Mouse (Mus musculus): ENCODE results near the gene Pdlim5. TPM values are rescaled to one million over a fixed set of nuclear protein-coding genes. Genes with fewer than 3 reads are reported as not detected.

Gene Pdlim5
- polyA plus RNA-seq, 1 experiment = 10.6 TPM

DNA sequence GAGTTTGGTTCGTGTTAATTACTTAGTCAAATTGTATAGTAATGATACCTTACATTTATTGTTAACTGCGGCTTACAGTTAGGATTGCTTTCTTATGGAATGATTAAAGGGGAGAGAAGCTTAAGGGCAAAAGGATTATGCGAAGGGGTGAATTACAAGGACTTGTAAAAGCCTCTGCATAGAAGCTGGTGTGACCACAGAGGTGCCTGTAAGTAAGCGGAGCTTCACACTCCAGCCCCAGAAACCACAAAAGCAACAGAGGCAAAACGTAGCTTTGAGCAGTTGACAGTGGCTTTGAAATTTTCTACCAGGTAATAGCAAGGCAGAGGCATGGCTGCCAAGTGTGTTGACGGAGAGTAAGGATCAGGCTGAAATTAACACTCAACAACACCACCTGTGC lies 41.3 kb upstream of the Pdlim5 start:
- Histone ChIP-seq H3K27ac (ENCODE audit: control insufficient read depth, insufficient read depth, low read depth, low read length) (no peak overlapping the region), H3K4me1 (ENCODE audit: control insufficient read depth, insufficient read depth, low read length) (no peaks in the 10 kb centered on the region), H3K4me3 (ENCODE audit: control insufficient read depth, low read depth, low read length) (no peak overlapping the region), H3K36me3 (ENCODE audit: control insufficient read depth, insufficient read depth, low read length) (no peaks in the 10 kb centered on the region), H3K27me3 (ENCODE audit: control insufficient read depth, insufficient read depth, low read length) (no peaks in the 10 kb centered on the region)
- TF ChIP-seq POLR2A (IDR thresholded peaks at IDR 0.05; ENCODE audit: control insufficient read depth, low read depth, low read length) = no peak
- TF ChIP-seq CTCF (IDR thresholded peaks at IDR 0.05; ENCODE audit: control insufficient read depth, insufficient read depth, insufficient replicate concordance, low read depth, low read length) = no peak

DNA sequence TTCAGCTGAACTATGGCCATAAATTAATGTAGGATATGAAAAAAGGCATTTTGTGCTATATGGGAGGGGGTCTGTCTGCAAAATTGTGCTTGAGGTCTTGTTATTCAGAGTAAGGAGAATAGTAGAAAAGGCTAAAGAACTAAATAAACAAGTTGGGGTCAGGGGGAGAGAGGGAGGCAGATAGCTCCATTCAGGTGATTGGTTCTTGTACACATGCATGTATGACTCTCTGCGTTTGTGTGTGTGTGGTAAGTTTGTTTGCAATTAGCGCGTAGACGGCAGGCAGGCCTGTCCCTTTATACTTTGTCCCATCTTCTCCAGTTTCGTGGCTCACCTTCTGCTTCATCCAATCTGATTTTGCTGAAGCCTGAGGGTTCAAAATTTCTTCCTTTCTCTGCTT lies 40.7 kb upstream of the Pdlim5 start:
- Histone ChIP-seq H3K4me3 (ENCODE audit: control insufficient read depth, low read depth, low read length) (no peak overlapping the region), H3K27me3 (ENCODE audit: control insufficient read depth, insufficient read depth, low read length) (no peaks in the 10 kb centered on the region), H3K27ac (ENCODE audit: control insufficient read depth, insufficient read depth, low read depth, low read length) (no peak overlapping the region), H3K36me3 (ENCODE audit: control insufficient read depth, insufficient read depth, low read length) (no peaks in the 10 kb centered on the region), H3K4me1 (ENCODE audit: control insufficient read depth, insufficient read depth, low read length) (no peaks in the 10 kb centered on the region)
- TF ChIP-seq POLR2A (IDR thresholded peaks at IDR 0.05; ENCODE audit: control insufficient read depth, low read depth, low read length) = no peak
- no peak for TF ChIP-seq CTCF (IDR thresholded peaks at IDR 0.05; ENCODE audit: control insufficient read depth, insufficient read depth, insufficient replicate concordance, low read depth, low read length)

DNA sequence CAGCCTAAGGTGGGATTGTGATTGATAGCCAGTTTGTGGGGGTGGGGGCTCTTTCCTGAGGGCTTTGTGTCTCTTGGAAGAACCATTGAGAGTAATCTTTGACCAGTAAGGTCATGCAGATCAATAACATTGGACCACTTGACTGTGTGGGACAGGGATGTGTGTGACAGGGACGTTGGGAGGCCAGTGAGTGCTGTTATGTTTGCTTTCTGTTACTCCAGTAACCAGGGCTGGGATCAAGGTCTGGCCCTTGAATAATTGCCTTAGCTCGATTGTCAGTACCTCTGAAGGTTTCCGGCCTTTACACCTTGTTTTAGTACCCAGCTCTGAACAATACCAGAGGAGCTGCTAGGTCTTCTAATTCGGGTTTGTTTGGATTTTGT lies 39.3 kb upstream of the Pdlim5 start:
- no peak overlapping the region for H3K4me3 ChIP-seq (ENCODE audit: control insufficient read depth, low read depth, low read length)
- H3K27me3 ChIP-seq (ENCODE audit: control insufficient read depth, insufficient read depth, low read length) = no peaks in the 10 kb centered on the region
- H3K36me3 ChIP-seq (ENCODE audit: control insufficient read depth, insufficient read depth, low read length) = no peaks in the 10 kb centered on the region
- no peaks in the 10 kb centered on the region for H3K4me1 ChIP-seq (ENCODE audit: control insufficient read depth, insufficient read depth, low read length)
- no peak overlapping the region for H3K27ac ChIP-seq (ENCODE audit: control insufficient read depth, insufficient read depth, low read depth, low read length)
- TF ChIP-seq CTCF (IDR thresholded peaks at IDR 0.05; ENCODE audit: control insufficient read depth, insufficient read depth, insufficient replicate concordance, low read depth, low read length) (no peak), POLR2A (IDR thresholded peaks at IDR 0.05; ENCODE audit: control insufficient read depth, low read depth, low read length) (no peak)

DNA sequence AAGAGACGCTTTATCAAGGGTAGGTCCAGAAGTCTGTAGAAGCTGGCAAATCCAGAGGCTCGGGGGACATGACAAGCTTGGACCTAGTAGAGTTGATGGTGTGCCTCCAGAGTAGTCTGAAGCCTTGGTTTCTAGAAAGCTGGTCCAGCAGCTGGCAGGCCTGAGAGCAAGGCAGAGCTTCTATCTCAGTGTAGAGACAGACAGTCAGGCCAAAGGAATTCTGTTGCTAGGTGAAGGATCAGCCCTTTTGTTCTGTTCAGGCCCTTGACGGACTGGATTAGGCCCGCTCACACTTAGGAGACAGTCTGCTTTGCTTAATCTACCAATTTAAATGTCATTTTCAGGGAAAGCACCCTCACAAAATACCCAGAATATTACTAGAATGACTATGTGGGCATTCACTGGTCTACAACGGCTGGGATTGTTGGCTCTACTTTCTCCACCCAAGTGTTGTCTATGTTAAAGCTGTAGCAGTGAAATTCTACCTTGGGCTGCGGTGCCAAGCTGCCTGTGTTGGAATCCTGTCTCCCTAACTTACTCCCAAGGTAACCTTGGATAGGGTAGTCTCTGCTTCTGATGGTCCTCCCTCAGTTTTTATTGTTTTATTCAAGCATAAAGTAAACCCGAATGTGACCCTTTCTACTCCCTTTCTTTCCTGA lies 38.8 kb upstream of the Pdlim5 start:
- Histone ChIP-seq H3K27me3 (ENCODE audit: control insufficient read depth, insufficient read depth, low read length) (no peaks in the 10 kb centered on the region), H3K4me1 (ENCODE audit: control insufficient read depth, insufficient read depth, low read length) (no peaks in the 10 kb centered on the region), H3K36me3 (ENCODE audit: control insufficient read depth, insufficient read depth, low read length) (no peaks in the 10 kb centered on the region), H3K4me3 (ENCODE audit: control insufficient read depth, low read depth, low read length) (no peak overlapping the region), H3K27ac (ENCODE audit: control insufficient read depth, insufficient read depth, low read depth, low read length) (no peak overlapping the region)
- no peak for TF ChIP-seq CTCF (IDR thresholded peaks at IDR 0.05; ENCODE audit: control insufficient read depth, insufficient read depth, insufficient replicate concordance, low read depth, low read length)
- no peak for TF ChIP-seq POLR2A (IDR thresholded peaks at IDR 0.05; ENCODE audit: control insufficient read depth, low read depth, low read length)

DNA sequence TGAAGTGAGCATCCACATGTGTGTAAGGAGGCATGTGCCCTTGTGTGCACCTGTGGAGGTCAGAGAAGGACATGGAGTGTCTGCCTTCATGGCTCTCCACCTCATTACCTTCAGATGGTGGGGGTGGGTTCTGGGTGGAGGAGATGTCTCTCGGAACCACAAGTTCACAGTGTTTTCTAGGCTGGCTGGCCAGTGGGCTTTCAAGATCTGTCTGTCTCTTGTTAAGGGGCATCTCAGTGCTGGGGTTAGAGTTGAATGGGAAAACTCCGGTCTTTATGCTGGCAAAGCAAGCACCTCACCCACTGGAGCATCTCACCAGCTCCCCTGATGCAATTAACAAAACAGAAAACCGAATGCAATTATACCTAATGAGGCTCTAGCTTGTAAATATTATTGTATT lies 36.0 kb upstream of the Pdlim5 start:
- TF ChIP-seq POLR2A (IDR thresholded peaks at IDR 0.05; ENCODE audit: control insufficient read depth, low read depth, low read length) = no peak
- TF ChIP-seq CTCF (IDR thresholded peaks at IDR 0.05; ENCODE audit: control insufficient read depth, insufficient read depth, insufficient replicate concordance, low read depth, low read length) = no peak
- H3K4me1 ChIP-seq (ENCODE audit: control insufficient read depth, insufficient read depth, low read length) = no peaks in the 10 kb centered on the region
- H3K27me3 ChIP-seq (ENCODE audit: control insufficient read depth, insufficient read depth, low read length) = no peaks in the 10 kb centered on the region
- no peak overlapping the region for H3K4me3 ChIP-seq (ENCODE audit: control insufficient read depth, low read depth, low read length)
- no peaks in the 10 kb centered on the region for H3K36me3 ChIP-seq (ENCODE audit: control insufficient read depth, insufficient read depth, low read length)
- H3K27ac ChIP-seq (ENCODE audit: control insufficient read depth, insufficient read depth, low read depth, low read length) = no peak overlapping the region

DNA sequence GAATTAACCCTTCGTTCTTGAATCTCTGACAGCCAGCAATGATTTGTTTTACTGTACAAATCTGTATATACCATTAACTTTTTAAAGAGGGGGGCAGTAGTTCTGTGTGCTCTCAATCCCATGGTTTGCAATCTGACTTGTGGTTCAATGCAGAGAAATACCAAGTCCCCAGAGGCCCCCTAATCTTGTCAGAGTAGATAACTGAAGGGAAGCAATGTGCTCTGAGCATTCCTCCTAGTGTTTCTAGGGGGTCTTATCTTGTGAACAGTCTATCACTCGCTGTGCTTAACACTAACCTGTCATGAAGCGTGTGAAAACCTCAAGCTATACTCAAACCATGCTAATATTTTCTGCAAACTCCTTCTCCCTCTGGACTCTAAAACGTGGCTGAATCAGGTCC lies 34.6 kb upstream of the Pdlim5 start:
- Histone ChIP-seq H3K27ac (ENCODE audit: control insufficient read depth, insufficient read depth, low read depth, low read length) (no peak overlapping the region), H3K4me3 (ENCODE audit: control insufficient read depth, low read depth, low read length) (no peak overlapping the region), H3K4me1 (ENCODE audit: control insufficient read depth, insufficient read depth, low read length) (no peaks in the 10 kb centered on the region), H3K36me3 (ENCODE audit: control insufficient read depth, insufficient read depth, low read length) (no peaks in the 10 kb centered on the region), H3K27me3 (ENCODE audit: control insufficient read depth, insufficient read depth, low read length) (no peaks in the 10 kb centered on the region)
- TF ChIP-seq POLR2A (IDR thresholded peaks at IDR 0.05; ENCODE audit: control insufficient read depth, low read depth, low read length) (no peak), CTCF (IDR thresholded peaks at IDR 0.05; ENCODE audit: control insufficient read depth, insufficient read depth, insufficient replicate concordance, low read depth, low read length) (no peak)

DNA sequence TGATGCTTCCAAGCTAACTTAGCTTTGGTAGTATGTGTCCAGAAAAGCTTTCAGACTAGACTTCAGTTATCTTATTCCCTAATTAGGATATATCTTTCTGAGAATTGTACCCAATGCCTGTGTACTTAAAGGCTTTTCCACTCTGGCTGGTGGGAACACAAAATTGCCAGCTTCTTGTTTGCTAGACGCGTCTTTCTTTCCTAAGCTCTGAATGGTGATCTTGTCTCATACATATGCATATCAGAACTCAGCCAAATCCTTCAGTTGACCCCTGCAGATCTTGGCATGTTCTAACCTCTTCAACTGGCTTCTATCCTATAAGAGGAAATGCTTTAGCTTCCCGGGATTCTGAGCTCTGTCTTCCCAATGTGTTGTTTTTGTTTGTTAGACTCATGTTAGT lies 31.3 kb upstream of the Pdlim5 start:
- Histone ChIP-seq H3K4me3 (ENCODE audit: control insufficient read depth, low read depth, low read length) (no peak overlapping the region), H3K27ac (ENCODE audit: control insufficient read depth, insufficient read depth, low read depth, low read length) (no peak overlapping the region), H3K4me1 (ENCODE audit: control insufficient read depth, insufficient read depth, low read length) (no peaks in the 10 kb centered on the region), H3K36me3 (ENCODE audit: control insufficient read depth, insufficient read depth, low read length) (no peaks in the 10 kb centered on the region), H3K27me3 (ENCODE audit: control insufficient read depth, insufficient read depth, low read length) (no peaks in the 10 kb centered on the region)
- TF ChIP-seq CTCF (IDR thresholded peaks at IDR 0.05; ENCODE audit: control insufficient read depth, insufficient read depth, insufficient replicate concordance, low read depth, low read length) (no peak), POLR2A (IDR thresholded peaks at IDR 0.05; ENCODE audit: control insufficient read depth, low read depth, low read length) (no peak)

DNA sequence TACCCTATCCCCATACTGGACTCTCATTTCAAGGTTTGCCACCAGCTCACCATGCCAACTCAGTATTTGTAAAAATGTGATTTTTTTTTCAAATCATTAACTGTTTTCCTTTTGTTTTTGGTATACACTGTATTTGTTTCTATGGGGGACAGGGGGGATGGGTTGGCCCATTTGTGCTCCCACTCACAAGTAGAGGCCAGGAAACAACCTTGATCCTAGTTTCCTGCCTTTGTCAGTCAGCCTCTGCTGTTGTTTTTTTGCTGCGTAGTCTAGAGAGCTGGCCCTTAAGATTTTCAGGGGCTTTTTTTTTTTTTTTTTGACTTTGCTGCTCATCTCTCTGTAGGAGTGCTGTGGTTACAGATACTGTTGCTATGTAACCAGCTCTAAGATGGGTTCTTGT lies 28.6 kb upstream of the Pdlim5 start:
- H3K4me3 ChIP-seq (ENCODE audit: control insufficient read depth, low read depth, low read length) = no peak overlapping the region
- no peaks in the 10 kb centered on the region for H3K36me3 ChIP-seq (ENCODE audit: control insufficient read depth, insufficient read depth, low read length)
- H3K27me3 ChIP-seq (ENCODE audit: control insufficient read depth, insufficient read depth, low read length) = no peaks in the 10 kb centered on the region
- TF ChIP-seq POLR2A (IDR thresholded peaks at IDR 0.05; ENCODE audit: control insufficient read depth, low read depth, low read length) = no peak
- TF ChIP-seq CTCF (IDR thresholded peaks at IDR 0.05; ENCODE audit: control insufficient read depth, insufficient read depth, insufficient replicate concordance, low read depth, low read length) = no peak
- H3K4me1 ChIP-seq (ENCODE audit: control insufficient read depth, insufficient read depth, low read length) = no peaks in the 10 kb centered on the region
- H3K27ac ChIP-seq (ENCODE audit: control insufficient read depth, insufficient read depth, low read depth, low read length) = no peak overlapping the region

Measured in testis, adult 2 months (tissue).